Mouse (Mus musculus) heart, postnatal 0 days (tissue): ENCODE data around the gene Mmp19. TPM values are rescaled to one million over a fixed set of nuclear protein-coding genes. Genes with fewer than 3 reads are reported as not detected.

Experiments used
- ATAC-seq: fragments of 200-750 bp; cut with Nextera tagmentation; 2 replicates; pipeline ENCODE4 v1.8.0; 2017; ENCODE audit warnings: low read depth, moderate number of reproducible peaks, moderate library complexity; ENCODE audit not compliant: insufficient read depth
- DNase-seq: peaks from one replicate; pipeline ENCODE4 v3.0.0-alpha.2; 2016; ENCODE audit warnings: low spot score
- H3K27ac ChIP-seq: fragments of 300-500 bp; sonication (generic); 2 replicates; pipeline ENCODE4 v1.5.1; 2014; ENCODE audit warnings: low read depth, mild to moderate bottlenecking
- H3K27me3 ChIP-seq: fragments of 300-500 bp; sonication (generic); 2 replicates; pipeline ENCODE4 v1.6.1; 2014; ENCODE audit warnings: low read length, mixed read lengths; ENCODE audit not compliant: control insufficient read depth, insufficient read depth
- H3K36me3 ChIP-seq: fragments of 300-500 bp; sonication (generic); replicated peaks from 2 replicates; pipeline ENCODE4 v1.6.1; 2014; ENCODE audit warnings: low read length, mixed read lengths; ENCODE audit not compliant: control insufficient read depth, insufficient read depth
- H3K4me1 ChIP-seq: fragments of 300-500 bp; sonication (generic); 2 replicates; pipeline ENCODE4 v1.6.1; 2014; ENCODE audit warnings: antibody characterized with exemption; ENCODE audit not compliant: control insufficient read depth, insufficient read depth
- H3K4me2 ChIP-seq: fragments of 300-500 bp; sonication (generic); 2 replicates; pipeline ENCODE4 v1.6.1; 2014; ENCODE audit warnings: low read depth, mild to moderate bottlenecking, low read length, moderate library complexity
- H3K4me3 ChIP-seq: fragments of 300-500 bp; sonication (generic); 2 replicates; pipeline ENCODE4 v1.5.1; 2014; ENCODE audit warnings: low read depth, low read length
- H3K9ac ChIP-seq: fragments of 300-500 bp; sonication (generic); replicated peaks from 2 replicates; pipeline ENCODE4 v1.6.1; 2014; ENCODE audit warnings: low read depth, low read length, mixed read lengths
- H3K9me3 ChIP-seq: fragments of 300-500 bp; sonication (generic); replicated peaks from 2 replicates; pipeline ENCODE4 v1.6.1; 2016; ENCODE audit warnings: low read length; ENCODE audit not compliant: control insufficient read depth
- CTCF ChIP-seq: IDR thresholded peaks from 2 replicates; pipeline ENCODE4 v1.5.1; 2016; ENCODE audit warnings: antibody characterized with exemption, control low read depth, low read depth
- EP300 ChIP-seq: IDR thresholded peaks from 2 replicates; pipeline ENCODE4 v1.6.1; 2016; ENCODE audit warnings: antibody characterized with exemption, low read depth
- WGBS: fragments of 180-500 bp; shearing (Covaris S2); extraction: QIAGEN DNeasy Blood & Tissue Kit; methylation state at CpG from one replicate; pipeline ENCODE4 v1.1.7; 2014; 5-methylcytosine and 5-hydroxymethylcytosine counted together
- polyA plus RNA-seq: library from polyadenylated mRNA; unstranded; fragments of >200 nt; fragmentation: Nextera tagmentation; extraction: Ambion mirVana; gene quantifications from 2 replicates; pipeline ENCODE4 v1.2.1, GENCODE M21; 2015
- total RNA-seq: library from RNA; depleted of rRNA; stranded (reverse); fragments of >200 nt; gene quantifications from 2 replicates; pipeline ENCODE4 v1.2.3, GENCODE M21; 2014; ENCODE audit warnings: low replicate concordance; rRNA removed

Gene Mmp19
- total and polyA plus RNA-seq, 2 experiments from 2014 or later: 1.00 to 5.1 TPM

GRCm38 (mm10) chr10:128840612-128841011, 49.9 kb downstream of the Mmp19 start:
- H3K9me3 ChIP-seq: no peaks in the 10 kb centered on the region
- peaks cover 42% of the 10 kb centered on the region for H3K36me3 ChIP-seq
- ATAC-seq: no peak
- H3K4me3 ChIP-seq: no peak overlapping the region
- no peaks in the 10 kb centered on the region for H3K27me3 ChIP-seq
- H3K27ac ChIP-seq: no peak overlapping the region
- H3K4me2 ChIP-seq: no peak overlapping the region
- no peak for DNase-seq
- TF ChIP-seq CTCF (no peak), EP300 (no peak)
- no peak overlapping the region for H3K9ac ChIP-seq
- H3K4me1 ChIP-seq: no peaks in the 10 kb centered on the region

GRCm38 (mm10) chr10:128843260-128843659, 52.5 kb downstream of the Mmp19 start:
- no peak for TF ChIP-seq EP300
- no peak for TF ChIP-seq CTCF
- Histone ChIP-seq H3K9ac (no peak overlapping the region), H3K27ac (no peak overlapping the region), H3K36me3 (peaks cover 40% of the 10 kb centered on the region), H3K9me3 (no peaks in the 10 kb centered on the region), H3K4me3 (no peak overlapping the region), H3K4me2 (no peak overlapping the region), H3K27me3 (no peaks in the 10 kb centered on the region), H3K4me1 (no peaks in the 10 kb centered on the region)
- ATAC-seq (no peak), DNase-seq (no peak)
- 93% methylated on average over 5 of the region's 5 CpGs for WGBS

- Histone ChIP-seq H3K9ac (no peak overlapping the region), H3K4me3 (no peak overlapping the region), H3K27ac (no peak overlapping the region), H3K36me3 (peaks cover 53% of the 10 kb centered on the region), H3K4me1 (no peaks in the 10 kb centered on the region), H3K4me2 (0 out of 2 replicates have a peak overlapping the region, but pooled peaks have one; percentile 9), H3K27me3 (no peaks in the 10 kb centered on the region), H3K9me3 (no peaks in the 10 kb centered on the region)
- 71% methylated on average over 2 of the region's 2 CpGs for WGBS
- TF ChIP-seq EP300 (no peak), CTCF (peak; percentile 67)
- DNase-seq (peak; percentile 37), ATAC-seq (no peak; the same call in 1 of the 2 replicates)
These were observed 54.8 kb downstream of the Mmp19 start for GRCm38 (mm10) chr10:128845516-128845915.

GRCm38 (mm10) chr10:128846664-128847063, 56.0 kb downstream of the Mmp19 start:
- H3K27me3 ChIP-seq: no peaks in the 10 kb centered on the region
- ATAC-seq: no peak
- H3K4me2 ChIP-seq: no peak overlapping the region
- no peak for DNase-seq
- TF ChIP-seq EP300 (no peak), CTCF (no peak)
- 95% methylated on average over 4 of the region's 4 CpGs for WGBS
- peaks cover 58% of the 10 kb centered on the region for H3K36me3 ChIP-seq
- no peak overlapping the region for H3K27ac ChIP-seq
- H3K9ac ChIP-seq: no peak overlapping the region
- H3K4me1 ChIP-seq: no peaks in the 10 kb centered on the region
- no peaks in the 10 kb centered on the region for H3K9me3 ChIP-seq
- H3K4me3 ChIP-seq: no peak overlapping the region

GRCm38 (mm10) chr10:128848426-128848825, 57.7 kb downstream of the Mmp19 start:
- TF ChIP-seq EP300: no peak
- no peak overlapping the region for H3K27ac ChIP-seq
- H3K4me1 ChIP-seq: no peaks in the 10 kb centered on the region
- DNase-seq (no peak), ATAC-seq (no peak)
- no peak overlapping the region for H3K4me3 ChIP-seq
- WGBS: 69% methylated on average over 2 of the region's 2 CpGs
- no peaks in the 10 kb centered on the region for H3K27me3 ChIP-seq
- peaks cover 52% of the 10 kb centered on the region for H3K36me3 ChIP-seq
- H3K9me3 ChIP-seq: no peaks in the 10 kb centered on the region
- H3K9ac ChIP-seq: no peak overlapping the region
- H3K4me2 ChIP-seq: no peak overlapping the region

- H3K27me3 ChIP-seq: no peaks in the 10 kb centered on the region
- no peak overlapping the region for H3K9ac ChIP-seq
- ATAC-seq (no peak), DNase-seq (no peak)
- no peak overlapping the region for H3K4me2 ChIP-seq
- H3K9me3 ChIP-seq: no peaks in the 10 kb centered on the region
- WGBS: 71% methylated on average over 3 of the region's 3 CpGs
- no peak for TF ChIP-seq CTCF
- no peak for TF ChIP-seq EP300
- no peak overlapping the region for H3K27ac ChIP-seq
- H3K36me3 ChIP-seq: peaks cover 48% of the 10 kb centered on the region
- no peak overlapping the region for H3K4me3 ChIP-seq
- H3K4me1 ChIP-seq: no peaks in the 10 kb centered on the region
These were observed 59.6 kb downstream of the Mmp19 start for GRCm38 (mm10) chr10:128850339-128850738.

Other genes with a start within 250 kb of the Mmp19 start
- 13.8 and 24.4 TPM in 2 replicates for gene Zc3h10, start 243.1 kb upstream of the Mmp19 start, total RNA-seq
- 6.1 and 8.1 TPM in 2 replicates for gene Zc3h10, start 243.1 kb upstream of the Mmp19 start, polyA plus RNA-seq
- gene Rpl41, start 241.6 kb upstream of the Mmp19 start, total RNA-seq: 577 and 617 TPM in 2 replicates
- gene Rpl41, start 241.6 kb upstream of the Mmp19 start, polyA plus RNA-seq: 2,108 and 2,189 TPM in 2 replicates
- gene Pa2g4, start 224.9 kb upstream of the Mmp19 start, total RNA-seq: 50.2 and 58.2 TPM in 2 replicates
- 72.4 and 74.3 TPM in 2 replicates for gene Pa2g4, start 224.9 kb upstream of the Mmp19 start, polyA plus RNA-seq
- 6.9 and 10.6 TPM in 2 replicates for gene Erbb3, start 201.3 kb upstream of the Mmp19 start, total RNA-seq
- 3.0 and 3.1 TPM in 2 replicates for gene Erbb3, start 201.3 kb upstream of the Mmp19 start, polyA plus RNA-seq
- 1,086 and 1,110 TPM in 2 replicates for gene Rps26, start 164.2 kb upstream of the Mmp19 start, total RNA-seq
- 341 and 360 TPM in 2 replicates for gene Rps26, start 164.2 kb upstream of the Mmp19 start, polyA plus RNA-seq
- 0.11 and 1.4 TPM in 2 replicates for gene Ikzf4, start 144.9 kb upstream of the Mmp19 start, total RNA-seq
- gene Ikzf4, start 144.9 kb upstream of the Mmp19 start, polyA plus RNA-seq: 0.52 and 0.59 TPM in 2 replicates
- 17.2 and 21.4 TPM in 2 replicates for gene Suox, start 116.8 kb upstream of the Mmp19 start, total RNA-seq
- gene Suox, start 116.8 kb upstream of the Mmp19 start, polyA plus RNA-seq: 11.9 and 12.5 TPM in 2 replicates
- 68.1 and 75.3 TPM in 2 replicates for gene Rab5b, start 94.6 kb upstream of the Mmp19 start, total RNA-seq
- gene Rab5b, start 94.6 kb upstream of the Mmp19 start, polyA plus RNA-seq: 51.2 and 54.8 TPM in 2 replicates
- 7.7 and 23.2 TPM in 2 replicates for gene Pmel, start 86.7 kb upstream of the Mmp19 start, total RNA-seq
- gene Pmel, start 86.7 kb upstream of the Mmp19 start, polyA plus RNA-seq: 2.0 and 3.0 TPM in 2 replicates
- 71.8 and 74.7 TPM in 2 replicates for gene Cdk2, start 85.9 kb upstream of the Mmp19 start, total RNA-seq
- 50.9 and 53.0 TPM in 2 replicates for gene Cdk2, start 85.9 kb upstream of the Mmp19 start, polyA plus RNA-seq
- gene Dgka, start 46.1 kb upstream of the Mmp19 start, total RNA-seq: 4.8 and 6.8 TPM in 2 replicates
- 4.8 and 5.2 TPM in 2 replicates for gene Dgka, start 46.1 kb upstream of the Mmp19 start, polyA plus RNA-seq
- gene Pym1, start 43.0 kb upstream of the Mmp19 start, total RNA-seq: 37.1 and 49.2 TPM in 2 replicates
- 13.7 and 16.5 TPM in 2 replicates for gene Pym1, start 43.0 kb upstream of the Mmp19 start, polyA plus RNA-seq
- 28.6 and 29.7 TPM in 2 replicates for gene Dnajc14, start 13.2 kb downstream of the Mmp19 start, total RNA-seq
- 27.6 and 29.8 TPM in 2 replicates for gene Dnajc14, start 13.2 kb downstream of the Mmp19 start, polyA plus RNA-seq
- gene Tmem198b, start 13.5 kb downstream of the Mmp19 start, total RNA-seq: 17.9 and 24.4 TPM in 2 replicates
- 11.1 and 11.6 TPM in 2 replicates for gene Tmem198b, start 13.5 kb downstream of the Mmp19 start, polyA plus RNA-seq
- gene Sarnp, start 26.4 kb downstream of the Mmp19 start, total RNA-seq: 19.4 and 20.0 TPM in 2 replicates
- gene Sarnp, start 26.4 kb downstream of the Mmp19 start, polyA plus RNA-seq: 135 and 141 TPM in 2 replicates
- 27.6 and 32.1 TPM in 2 replicates for gene Ormdl2, start 30.7 kb downstream of the Mmp19 start, total RNA-seq
- 20.2 and 26.7 TPM in 2 replicates for gene Ormdl2, start 30.7 kb downstream of the Mmp19 start, polyA plus RNA-seq
- gene Gdf11, start 100.8 kb downstream of the Mmp19 start, total RNA-seq: 1.6 and 6.7 TPM in 2 replicates
- gene Gdf11, start 100.8 kb downstream of the Mmp19 start, polyA plus RNA-seq: 1.5 and 1.7 TPM in 2 replicates
- gene Cd63, start 110.1 kb downstream of the Mmp19 start, total RNA-seq: 32.9 and 72.6 TPM in 2 replicates
- 381 and 398 TPM in 2 replicates for gene Cd63, start 110.1 kb downstream of the Mmp19 start, polyA plus RNA-seq
- 7.6 and 14.3 TPM in 2 replicates for gene Rdh5, start 132.0 kb downstream of the Mmp19 start, total RNA-seq
- 9.3 and 11.1 TPM in 2 replicates for gene Rdh5, start 132.0 kb downstream of the Mmp19 start, polyA plus RNA-seq
- 121 and 130 TPM in 2 replicates for gene Bloc1s1, start 133.1 kb downstream of the Mmp19 start, total RNA-seq
- 292 and 295 TPM in 2 replicates for gene Bloc1s1, start 133.1 kb downstream of the Mmp19 start, polyA plus RNA-seq
- 22.3 and 41.4 TPM in 2 replicates for gene Itga7, start 142.9 kb downstream of the Mmp19 start, total RNA-seq
- 18.5 and 22.7 TPM in 2 replicates for gene Itga7, start 142.9 kb downstream of the Mmp19 start, polyA plus RNA-seq
- gene Mettl7b, start 170.1 kb downstream of the Mmp19 start, total RNA-seq: not detected in 2 replicates
- not detected in 2 replicates for gene Mettl7b, start 170.1 kb downstream of the Mmp19 start, polyA plus RNA-seq
- not detected in 2 replicates for gene Olfr9, start 198.5 kb downstream of the Mmp19 start, total RNA-seq
- not detected in 2 replicates for gene Olfr9, start 198.5 kb downstream of the Mmp19 start, polyA plus RNA-seq
- not detected in 2 replicates for gene Olfr763, start 219.9 kb downstream of the Mmp19 start, total RNA-seq
- gene Olfr763, start 219.9 kb downstream of the Mmp19 start, polyA plus RNA-seq: not detected in 2 replicates
- gene Olfr764-ps1, start 249.0 kb downstream of the Mmp19 start, total RNA-seq: not detected in 2 replicates
- gene Olfr764-ps1, start 249.0 kb downstream of the Mmp19 start, polyA plus RNA-seq: not detected in 2 replicates